Mouse (Mus musculus) layer of hippocampus, postnatal 14 days (tissue): ENCODE data around the gene Riok2. TPM values are rescaled to one million over a fixed set of nuclear protein-coding genes. Genes with fewer than 3 reads are reported as not detected.

Source experiments
- total RNA-seq, 2 experiments: library from RNA; stranded (reverse); gene quantifications; 2 replicates each; pipeline ENCODE4 v1.2.3; 2021

The Riok2 gene
- total RNA-seq, 2 experiments from 2014 or later, result 16.6 to 17.1 TPM

Other genes with a start within 250 kb of the Riok2 start
- 10 to 100 TPM; 75.6 to 77.4 TPM for gene Lix1, start 28.4 kb downstream of the Riok2 start, total RNA-seq